Mouse (Mus musculus) thymus, adult 2 months (tissue): ENCODE measurements around the gene Gm49373. TPM values are rescaled to one million over a fixed set of nuclear protein-coding genes. Genes with fewer than 3 reads are reported as not detected.
"Not testable (repeated sequence)": the region's sequence is repeated elsewhere in the genome, so short reads cannot be mapped to it uniquely, and the experiment has no call there.

Experiments
- DNase-seq: peaks from one replicate; pipeline ENCODE4 v3.0.0; 2021
- H3K27ac ChIP-seq: fragments of 200-500 bp; 2 replicates; pipeline ENCODE4 v1.5.1; 2012; ENCODE audit warnings: low read length, control low read depth; ENCODE audit not compliant: control insufficient read depth, insufficient read depth
- H3K27me3 ChIP-seq: fragments of 200-500 bp; 2 replicates; pipeline ENCODE4 v1.6.1; 2012; ENCODE audit warnings: mild to moderate bottlenecking, low read length, moderate library complexity, mixed read lengths; ENCODE audit not compliant: control insufficient read depth, insufficient read depth
- H3K36me3 ChIP-seq: fragments of 200-500 bp; 2 replicates; pipeline ENCODE4 v1.6.1; 2012; ENCODE audit warnings: mild to moderate bottlenecking, low read length, moderate library complexity; ENCODE audit not compliant: control insufficient read depth, insufficient read depth
- H3K4me1 ChIP-seq: fragments of 200-500 bp; replicated peaks from 2 replicates; pipeline ENCODE4 v1.6.1; 2012; ENCODE audit warnings: low read length; ENCODE audit not compliant: control insufficient read depth, insufficient read depth
- H3K4me3 ChIP-seq: fragments of 200-500 bp; 2 replicates; pipeline ENCODE4 v1.5.1; 2012; ENCODE audit warnings: mild to moderate bottlenecking, low read length, control low read depth, moderate library complexity; ENCODE audit not compliant: control insufficient read depth, insufficient read depth
- CTCF ChIP-seq: fragments of 200-500 bp; IDR thresholded peaks from 2 replicates; pipeline ENCODE4 v1.5.1; 2012; ENCODE audit warnings: mild to moderate bottlenecking, control low read depth, low read length, moderate library complexity, borderline replicate concordance; ENCODE audit not compliant: control insufficient read depth, poor library complexity, insufficient read depth; ENCODE audit errors: extremely low read depth
- POLR2A ChIP-seq: fragments of 200-500 bp; IDR thresholded peaks from 2 replicates; pipeline ENCODE4 v1.6.1; 2012; ENCODE audit warnings: mild to moderate bottlenecking, low read length, control low read depth, moderate library complexity; ENCODE audit not compliant: control insufficient read depth, poor library complexity, insufficient read depth; ENCODE audit errors: extremely low read depth
- WGBS: fragments of 180-500 bp; shearing (Covaris S2); methylation state at CpG from one replicate; pipeline ENCODE4 v1.1.7; 2018; 5-methylcytosine and 5-hydroxymethylcytosine counted together
- polyA plus RNA-seq: library from polyadenylated mRNA; depleted of rRNA; stranded (reverse); fragments of >200 nt; gene quantifications from 2 replicates; pipeline ENCODE4 v1.2.3, GENCODE M21; 2012

Gene Gm49373
- polyA plus RNA-seq, 1 experiment = 0.47 TPM

- Histone ChIP-seq H3K4me1 (peaks cover 4% of the 10 kb centered on the region; the same call in 1 of the 2 replicates), H3K27me3 (no peaks in the 10 kb centered on the region), H3K4me3 (no peak overlapping the region), H3K27ac (no peak overlapping the region), H3K36me3 (peaks cover 40% of the 10 kb centered on the region)
- WGBS = 70% methylated on average over 1 of the region's 1 CpGs
- DNase-seq = no peak
- no peak for TF ChIP-seq CTCF
- TF ChIP-seq POLR2A = no peak
These were observed 1.3 kb upstream of the Gm49373 start for GRCm38 (mm10) chr9:21074173-21074572.

DNA sequence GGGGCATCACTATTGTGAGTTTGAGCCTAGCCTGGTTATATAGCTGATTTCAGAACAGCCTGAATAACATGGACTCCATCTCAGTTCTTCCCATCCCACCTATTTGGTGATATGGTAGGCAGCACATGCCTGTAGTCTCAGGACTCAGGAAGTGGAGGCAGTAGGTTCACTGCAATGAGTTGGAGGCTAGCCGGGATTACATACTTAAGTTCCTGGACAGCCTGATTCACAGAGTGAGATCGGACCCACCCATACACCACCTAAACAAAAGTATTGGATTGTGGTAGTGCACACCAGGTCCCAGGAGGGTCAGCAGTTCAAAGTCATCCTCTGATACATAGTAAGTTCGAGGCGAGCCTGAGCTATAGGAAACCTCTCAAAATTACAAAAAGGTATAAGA, 255 bp downstream of the Gm49373 start:
- Histone ChIP-seq H3K4me1 (peaks cover 4% of the 10 kb centered on the region; the same call in 1 of the 2 replicates), H3K27ac (no peak overlapping the region), H3K27me3 (no peaks in the 10 kb centered on the region), H3K4me3 (peak overlapping the region; percentile 67), H3K36me3 (peaks cover 27% of the 10 kb centered on the region)
- no peak for DNase-seq
- 15% methylated on average over 4 of the region's 4 CpGs for WGBS
- TF ChIP-seq POLR2A (no peak), CTCF (no peak)

DNA sequence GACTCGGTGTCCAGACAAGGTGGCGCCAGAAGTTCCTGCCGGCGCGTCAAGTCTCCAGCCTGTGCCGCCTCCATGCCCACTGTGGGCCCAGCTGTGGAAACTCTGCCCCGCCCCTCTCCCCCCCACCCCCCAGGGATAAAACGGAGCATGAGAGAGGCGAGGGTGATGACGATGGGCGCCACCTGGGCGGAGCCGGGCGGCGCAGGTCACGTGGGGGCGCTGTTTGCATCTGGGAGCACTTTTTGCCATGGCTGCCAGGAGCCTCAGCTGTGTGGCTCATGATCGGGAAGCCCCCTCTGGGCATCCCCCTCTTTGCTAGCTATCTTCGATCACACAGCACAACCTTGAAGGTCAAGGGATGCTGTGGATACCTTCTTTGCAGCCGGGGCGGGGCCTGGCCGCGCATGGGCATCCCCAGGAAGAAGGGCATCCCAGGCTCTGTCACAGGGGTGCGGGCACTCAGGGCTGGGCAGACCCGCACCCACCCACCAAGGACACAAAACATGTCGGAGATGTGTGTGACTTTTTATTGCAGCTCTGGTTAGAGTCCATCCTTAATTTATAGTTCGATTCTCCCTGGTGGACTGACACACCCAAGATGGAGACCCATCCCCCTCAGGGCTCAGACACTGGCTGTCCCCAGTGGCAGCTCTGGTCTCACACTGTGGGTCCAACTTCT, 5.8 kb downstream of the Gm49373 start, which contains the start of gene Zglp1:
TSS of gene Zglp1 (minus strand) at position 88 of the 679 bp plus-strand sequence.
- no peaks in the 10 kb centered on the region for H3K27me3 ChIP-seq
- no peak within 1 kb of the TSS for H3K27ac ChIP-seq
- TF ChIP-seq POLR2A (no peak), CTCF (no peak)
- no peaks in the 10 kb centered on the region for H3K36me3 ChIP-seq
- DNase-seq = no peak
- no peaks in the 10 kb centered on the region; the same call in 1 of the 2 replicates for H3K4me1 ChIP-seq
- WGBS = 98% methylated on average over 27 of the region's 27 CpGs
- H3K4me3 ChIP-seq = no peak within 1 kb of the TSS

DNA sequence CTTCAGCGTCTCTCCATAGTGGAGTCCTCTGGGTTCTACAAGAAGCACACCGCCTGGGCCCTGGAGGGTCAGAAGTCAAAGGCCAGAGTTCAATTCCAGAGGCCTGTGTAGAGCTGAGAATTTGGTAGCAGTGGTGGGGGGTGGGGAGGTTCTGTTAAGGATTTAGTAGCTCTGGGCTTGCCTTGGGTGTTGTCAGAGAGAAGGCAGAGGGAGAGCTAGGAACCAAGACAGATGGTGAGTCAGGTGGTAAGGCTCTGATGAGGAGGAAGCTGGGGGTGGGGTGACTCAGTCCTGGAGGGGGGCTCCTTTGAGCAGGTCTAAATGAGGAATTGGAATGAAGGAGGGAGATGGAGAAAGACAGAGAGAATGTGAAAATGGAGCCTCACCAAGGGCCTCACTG, 10.0 kb downstream of the Gm49373 start:
- Histone ChIP-seq H3K4me3 (no peak overlapping the region), H3K4me1 (no peaks in the 10 kb centered on the region), H3K27ac (no peak overlapping the region), H3K36me3 (no peaks in the 10 kb centered on the region), H3K27me3 (no peaks in the 10 kb centered on the region)
- TF ChIP-seq CTCF (no peak), POLR2A (no peak)
- WGBS = 96% methylated on average over 2 of the region's 2 CpGs
- no peak for DNase-seq

DNA sequence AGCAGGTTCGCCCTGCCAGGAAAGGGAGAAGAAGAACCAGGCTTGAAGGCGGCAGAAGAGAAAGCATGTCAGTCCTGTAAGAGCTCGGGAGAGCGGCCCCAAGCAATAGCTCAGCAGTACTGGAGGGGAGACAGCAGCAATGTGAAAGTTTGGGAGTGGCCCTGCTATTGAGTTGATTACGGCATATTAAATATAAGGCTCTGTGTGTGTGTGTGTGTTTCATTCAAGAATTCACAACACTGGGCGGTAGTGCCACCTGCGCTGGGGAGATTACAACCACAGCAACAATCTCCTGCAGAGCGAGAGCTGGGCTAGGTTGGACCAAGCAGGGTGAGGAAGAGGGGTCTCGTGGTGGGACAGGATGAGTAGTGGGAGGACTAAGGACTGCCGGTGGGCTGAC, 21.3 kb downstream of the Gm49373 start:
- TF ChIP-seq POLR2A (no peak), CTCF (no peak)
- WGBS = 85% methylated on average over 10 of the region's 10 CpGs
- no peaks in the 10 kb centered on the region for H3K4me1 ChIP-seq
- H3K27me3 ChIP-seq = no peaks in the 10 kb centered on the region
- H3K4me3 ChIP-seq = no peak overlapping the region
- H3K27ac ChIP-seq = no peak overlapping the region
- H3K36me3 ChIP-seq = no peaks in the 10 kb centered on the region
- DNase-seq = no peak

DNA sequence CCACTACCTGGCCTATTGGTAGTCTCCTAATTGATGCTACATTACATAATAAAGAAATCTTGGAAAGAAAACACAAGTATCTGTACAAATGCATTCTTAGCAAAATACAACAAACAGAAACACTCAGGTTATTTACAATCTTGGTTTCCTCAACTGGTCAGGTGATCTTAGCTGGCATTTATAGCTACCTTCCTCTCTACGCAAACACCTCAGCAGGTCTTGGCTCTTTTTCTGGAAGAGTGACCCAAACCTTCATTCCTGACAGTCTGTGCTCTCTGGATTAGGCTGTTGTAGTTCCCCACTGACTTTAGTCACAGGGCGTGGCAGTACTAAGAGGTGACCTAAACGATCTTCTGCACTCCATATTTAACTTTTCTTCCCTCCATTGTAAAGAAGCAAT, 27.7 kb downstream of the Gm49373 start:
- WGBS = 81% methylated on average over 3 of the region's 3 CpGs
- no peaks in the 10 kb centered on the region; the same call in 1 of the 2 replicates for H3K27me3 ChIP-seq
- H3K27ac ChIP-seq = no peak overlapping the region
- H3K36me3 ChIP-seq = no peaks in the 10 kb centered on the region
- H3K4me3 ChIP-seq = no peak overlapping the region
- TF ChIP-seq POLR2A (no peak), CTCF (no peak)
- no peaks in the 10 kb centered on the region for H3K4me1 ChIP-seq
- no peak for DNase-seq

GRCm38 (mm10) chr9:21044785-21045184, 28.1 kb downstream of the Gm49373 start:
- WGBS = 84% methylated on average over 1 of the region's 1 CpGs
- H3K27me3 ChIP-seq, H3K27ac ChIP-seq, H3K4me3 ChIP-seq, H3K4me1 ChIP-seq, H3K36me3 ChIP-seq, DNase-seq: not testable (repeated sequence)
